Mouse (Mus musculus): Measurements from ENCODE around the gene Nell2. TPM values are rescaled to one million over a fixed set of nuclear protein-coding genes. Genes with fewer than 3 reads are reported as not detected.

Nell2 gene
- polyA plus RNA-seq, 1 experiment from 2014 or later = 0.18 TPM

DNA sequence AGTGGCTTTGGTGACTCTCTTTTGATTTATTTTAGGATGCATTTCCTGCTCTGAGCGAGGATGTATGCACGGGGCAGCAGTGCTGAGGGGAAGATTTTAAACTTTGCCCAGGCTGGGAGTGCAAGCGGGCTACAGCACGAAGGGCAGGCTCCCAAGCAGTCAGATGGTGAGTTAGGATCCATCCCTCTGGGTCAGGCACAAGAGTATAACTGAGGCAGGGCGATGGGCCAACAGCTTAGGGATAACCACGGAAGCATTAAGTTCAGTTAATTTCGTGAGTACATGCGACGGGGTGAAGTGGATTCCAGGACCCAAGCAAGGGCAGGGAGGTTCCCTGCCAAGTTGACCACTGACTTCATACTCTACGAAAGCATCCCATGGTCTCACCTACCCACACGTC, 83.8 kb downstream of the Nell2 start:
- WGBS (ENCODE audit: insufficient replicate concordance) = 69% methylated on average over 11 of the region's 11 CpGs
- ATAC-seq (no peak), DNase-seq (no peak)
- Histone ChIP-seq H3K27me3 (ENCODE audit: insufficient read depth, low read length) (no peaks in the 10 kb centered on the region), H3K36me3 (replicated peaks; ENCODE audit: insufficient read depth, low read length) (no peaks in the 10 kb centered on the region), H3K4me3 (ENCODE audit: low read depth, low read length) (no peak overlapping the region), H3K4me2 (ENCODE audit: low read depth, low read length) (no peak overlapping the region), H3K27ac (ENCODE audit: low read depth) (no peak overlapping the region), H3K4me1 (ENCODE audit: insufficient read depth) (no peaks in the 10 kb centered on the region), H3K9ac (replicated peaks) (no peak overlapping the region), H3K9me3 (ENCODE audit: low read length) (no peaks in the 10 kb centered on the region)
- no peak for TF ChIP-seq CTCF (IDR thresholded peaks at IDR 0.05; ENCODE audit: low read depth)
- no peak for TF ChIP-seq EP300 (IDR thresholded peaks at IDR 0.05; ENCODE audit: low read depth)

GRCm38 (mm10) chr15:95437740-95438139, 90.6 kb downstream of the Nell2 start:
- no peaks in the 10 kb centered on the region for H3K4me1 ChIP-seq (ENCODE audit: insufficient read depth)
- H3K36me3 ChIP-seq (replicated peaks; ENCODE audit: insufficient read depth, low read length) = no peaks in the 10 kb centered on the region

DNA sequence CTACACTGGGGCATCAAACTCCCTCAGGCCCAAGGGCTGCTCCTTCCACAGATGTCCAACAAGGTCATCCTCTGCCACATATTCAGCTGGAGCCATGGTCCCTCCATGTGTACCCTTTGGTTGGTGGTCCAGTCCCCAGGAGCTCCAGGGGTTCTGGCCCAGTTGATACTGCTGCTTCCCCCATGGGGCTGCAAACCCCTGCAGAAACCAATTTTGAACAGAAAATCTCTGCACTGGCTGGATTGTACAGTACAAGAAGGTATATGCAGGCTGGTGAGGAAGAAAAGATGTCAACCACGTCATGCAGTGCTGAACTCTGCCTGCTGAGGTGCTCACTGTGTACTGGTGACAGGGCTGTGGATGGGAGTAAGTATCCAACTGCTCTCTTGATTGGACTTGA, 92.1 kb downstream of the Nell2 start:
- 66% methylated on average over 1 of the region's 1 CpGs for WGBS (ENCODE audit: insufficient replicate concordance)
- no peak for DNase-seq
- Histone ChIP-seq H3K27me3 (ENCODE audit: insufficient read depth, low read length) (no peaks in the 10 kb centered on the region), H3K9ac (replicated peaks) (no peak overlapping the region), H3K4me2 (ENCODE audit: low read depth, low read length) (no peak overlapping the region), H3K9me3 (ENCODE audit: low read length) (no peaks in the 10 kb centered on the region; the same call in 1 of the 2 replicates), H3K4me1 (ENCODE audit: insufficient read depth) (no peaks in the 10 kb centered on the region), H3K27ac (ENCODE audit: low read depth) (no peak overlapping the region), H3K4me3 (ENCODE audit: low read depth, low read length) (no peak overlapping the region), H3K36me3 (replicated peaks; ENCODE audit: insufficient read depth, low read length) (no peaks in the 10 kb centered on the region)
- TF ChIP-seq CTCF (IDR thresholded peaks at IDR 0.05; ENCODE audit: low read depth) (no peak), EP300 (IDR thresholded peaks at IDR 0.05; ENCODE audit: low read depth) (no peak)
- ATAC-seq = no peak

More at GRCm38 (mm10) chr15:95437740-95438139, 90.6 kb downstream of the Nell2 start:
- WGBS (ENCODE audit: insufficient replicate concordance) = 77% methylated on average over 4 of the region's 4 CpGs
- Histone ChIP-seq H3K9ac (replicated peaks) (no peak overlapping the region), H3K9me3 (ENCODE audit: low read length) (no peaks in the 10 kb centered on the region; the same call in 1 of the 2 replicates), H3K27ac (ENCODE audit: low read depth) (no peak overlapping the region), H3K27me3 (ENCODE audit: insufficient read depth, low read length) (no peaks in the 10 kb centered on the region), H3K4me2 (ENCODE audit: low read depth, low read length) (no peak overlapping the region), H3K4me3 (ENCODE audit: low read depth, low read length) (no peak overlapping the region)
- DNase-seq (no peak), ATAC-seq (no peak)
- TF ChIP-seq EP300 (IDR thresholded peaks at IDR 0.05; ENCODE audit: low read depth) (no peak), CTCF (IDR thresholded peaks at IDR 0.05; ENCODE audit: low read depth) (no peak)

DNA sequence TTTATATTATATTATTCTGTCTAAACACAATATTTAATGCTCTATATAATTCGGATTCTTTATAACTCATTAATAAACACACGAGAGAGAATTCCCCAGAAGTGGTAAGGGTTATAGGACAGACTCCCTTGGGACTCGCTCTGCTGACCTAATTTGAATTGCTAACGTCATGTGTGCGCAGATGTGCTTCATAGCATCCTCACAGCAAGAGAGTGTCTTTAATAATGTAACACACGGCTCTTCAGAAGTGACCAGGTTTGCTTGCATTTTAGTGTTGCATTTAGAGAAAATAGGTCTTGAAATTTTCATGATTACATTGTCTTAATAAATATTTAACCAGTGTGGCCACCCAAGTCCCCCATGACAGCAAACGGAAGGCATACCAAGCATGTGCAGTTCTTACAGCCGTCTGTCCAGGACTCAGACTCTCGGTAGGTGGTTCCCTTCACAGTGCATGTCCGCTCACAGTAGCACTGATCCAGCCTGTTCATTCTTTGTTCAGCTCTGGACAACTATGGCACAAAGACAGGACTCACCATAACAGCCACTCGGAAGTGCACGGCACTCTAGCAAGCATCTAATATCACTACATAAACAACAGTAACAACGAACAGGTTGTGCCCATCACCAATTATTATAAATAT, 97.1 kb downstream of the Nell2 start:
- DNase-seq (no peak), ATAC-seq (no peak)
- 77% methylated on average over 13 of the region's 13 CpGs for WGBS (ENCODE audit: insufficient replicate concordance)
- Histone ChIP-seq H3K36me3 (replicated peaks; ENCODE audit: insufficient read depth, low read length) (no peaks in the 10 kb centered on the region), H3K4me3 (ENCODE audit: low read depth, low read length) (no peak overlapping the region), H3K27ac (ENCODE audit: low read depth) (no peak overlapping the region), H3K9me3 (ENCODE audit: low read length) (no peaks in the 10 kb centered on the region), H3K4me1 (ENCODE audit: insufficient read depth) (no peaks in the 10 kb centered on the region), H3K9ac (replicated peaks) (no peak overlapping the region), H3K4me2 (ENCODE audit: low read depth, low read length) (no peak overlapping the region), H3K27me3 (ENCODE audit: insufficient read depth, low read length) (no peaks in the 10 kb centered on the region)
- TF ChIP-seq CTCF (IDR thresholded peaks at IDR 0.05; ENCODE audit: low read depth) = no peak
- TF ChIP-seq EP300 (IDR thresholded peaks at IDR 0.05; ENCODE audit: low read depth) = no peak

- no peaks in the 10 kb centered on the region for H3K36me3 ChIP-seq (replicated peaks; ENCODE audit: insufficient read depth, low read length)
- no peak overlapping the region for H3K27ac ChIP-seq (ENCODE audit: low read depth)
- no peak overlapping the region for H3K4me2 ChIP-seq (ENCODE audit: low read depth, low read length)
- H3K4me3 ChIP-seq (ENCODE audit: low read depth, low read length) = no peak overlapping the region
- TF ChIP-seq CTCF (IDR thresholded peaks at IDR 0.05; ENCODE audit: low read depth) = no peak
- TF ChIP-seq EP300 (IDR thresholded peaks at IDR 0.05; ENCODE audit: low read depth) = no peak
- H3K27me3 ChIP-seq (ENCODE audit: insufficient read depth, low read length) = no peaks in the 10 kb centered on the region
- DNase-seq = no peak
- ATAC-seq = no peak
- H3K9ac ChIP-seq (replicated peaks) = no peak overlapping the region
- H3K9me3 ChIP-seq (ENCODE audit: low read length) = no peaks in the 10 kb centered on the region
- H3K4me1 ChIP-seq (ENCODE audit: insufficient read depth) = no peaks in the 10 kb centered on the region
- WGBS (ENCODE audit: insufficient replicate concordance) = 84% methylated on average over 8 of the region's 8 CpGs
These were observed 98.4 kb downstream of the Nell2 start for GRCm38 (mm10) chr15:95430000-95430399.

DNA sequence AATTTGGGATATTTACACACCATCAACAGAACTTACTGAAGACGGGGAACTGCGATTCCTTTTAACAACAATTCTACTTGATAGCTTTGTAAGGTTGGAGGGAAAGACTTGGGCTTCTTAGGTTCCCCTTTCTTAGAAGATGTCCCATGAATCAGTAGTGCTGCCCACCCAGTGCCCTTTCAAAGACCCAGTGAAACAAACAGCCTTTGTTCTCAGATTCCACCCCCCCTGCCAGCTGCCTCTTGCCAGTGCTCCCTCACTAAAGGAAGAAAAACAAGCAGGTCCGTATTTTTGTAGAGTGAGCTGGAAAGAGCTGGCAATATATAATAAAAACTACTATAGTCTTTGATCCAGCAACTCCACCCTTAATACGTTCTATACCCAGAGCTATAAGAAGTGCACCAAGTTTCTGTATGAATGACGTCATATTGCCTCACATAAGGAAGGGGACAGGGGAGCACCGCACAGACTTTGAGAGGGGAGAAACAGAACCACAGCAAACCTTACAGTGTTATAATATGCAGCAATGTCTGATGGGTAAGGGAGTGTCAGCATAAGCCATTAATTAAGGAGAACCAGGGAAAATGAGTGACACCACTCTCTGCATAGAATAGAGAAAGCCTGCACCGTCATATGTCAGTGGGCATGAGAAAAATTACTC, 100.2 kb downstream of the Nell2 start:
- no peaks in the 10 kb centered on the region for H3K36me3 ChIP-seq (replicated peaks; ENCODE audit: insufficient read depth, low read length)
- no peaks in the 10 kb centered on the region for H3K9me3 ChIP-seq (ENCODE audit: low read length)
- 78% methylated on average over 7 of the region's 7 CpGs for WGBS (ENCODE audit: insufficient replicate concordance)
- no peak for TF ChIP-seq CTCF (IDR thresholded peaks at IDR 0.05; ENCODE audit: low read depth)
- TF ChIP-seq EP300 (IDR thresholded peaks at IDR 0.05; ENCODE audit: low read depth) = no peak
- H3K27ac ChIP-seq (ENCODE audit: low read depth) = no peak overlapping the region
- no peak overlapping the region for H3K4me2 ChIP-seq (ENCODE audit: low read depth, low read length)
- H3K4me3 ChIP-seq (ENCODE audit: low read depth, low read length) = no peak overlapping the region
- DNase-seq (no peak), ATAC-seq (no peak)
- H3K27me3 ChIP-seq (ENCODE audit: insufficient read depth, low read length) = no peaks in the 10 kb centered on the region
- H3K4me1 ChIP-seq (ENCODE audit: insufficient read depth) = no peaks in the 10 kb centered on the region
- H3K9ac ChIP-seq (replicated peaks) = no peak overlapping the region

All from liver, postnatal 0 days (tissue).